Mouse (Mus musculus): ENCODE results near the gene Olfr1270. TPM values are rescaled to one million over a fixed set of nuclear protein-coding genes. Genes with fewer than 3 reads are reported as not detected.

Olfr1270 gene
- not detected in 2 replicates for polyA plus RNA-seq (2015; fragmentation: Nextera tagmentation; extraction: Ambion mirVana)

DNA sequence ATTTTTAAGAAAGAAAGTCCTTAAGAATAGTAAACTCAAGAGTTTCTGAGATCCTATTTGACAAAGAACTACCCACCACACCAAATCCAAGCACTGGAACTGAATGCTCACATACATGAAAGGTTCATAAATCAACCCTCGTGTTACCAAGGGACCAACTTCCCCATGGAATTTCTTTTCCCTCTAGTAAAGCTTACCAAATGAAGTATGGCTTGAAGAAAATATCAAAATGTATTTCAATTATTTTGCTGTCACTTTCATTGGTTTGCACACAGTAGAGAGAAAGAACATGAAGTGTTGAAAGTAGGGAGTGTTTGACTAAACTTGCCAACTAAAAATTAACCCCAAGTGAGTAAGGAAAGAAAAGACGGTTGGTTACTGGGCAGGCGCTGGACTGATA lies at the start of gene Olfr1270:
Gene Olfr1270 (minus strand): TSS at position 101 of the 400 bp plus-strand sequence.

DNA sequence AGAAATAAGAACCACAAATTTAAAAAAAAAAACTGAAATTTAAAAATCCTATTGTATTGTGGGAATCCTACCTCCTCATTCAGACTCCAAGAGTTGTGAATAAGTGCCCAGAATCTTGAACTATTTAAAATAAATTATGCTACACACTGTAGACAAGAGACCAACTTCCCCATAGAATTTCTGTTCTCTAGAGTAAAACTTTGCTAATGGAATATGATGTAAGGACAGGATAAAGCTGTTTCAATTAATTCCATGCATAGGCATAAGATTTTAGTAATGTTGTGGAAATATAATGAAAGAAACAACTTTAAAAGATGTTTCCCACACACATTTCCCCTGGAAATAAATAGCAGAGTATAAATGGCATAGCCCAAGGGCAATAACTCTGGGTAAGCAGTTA lies 10.7 kb downstream of the Olfr1270 start, which contains the start of gene Olfr32:
Gene Olfr32 (minus strand): TSS at position 101 of the 400 bp plus-strand sequence.

DNA sequence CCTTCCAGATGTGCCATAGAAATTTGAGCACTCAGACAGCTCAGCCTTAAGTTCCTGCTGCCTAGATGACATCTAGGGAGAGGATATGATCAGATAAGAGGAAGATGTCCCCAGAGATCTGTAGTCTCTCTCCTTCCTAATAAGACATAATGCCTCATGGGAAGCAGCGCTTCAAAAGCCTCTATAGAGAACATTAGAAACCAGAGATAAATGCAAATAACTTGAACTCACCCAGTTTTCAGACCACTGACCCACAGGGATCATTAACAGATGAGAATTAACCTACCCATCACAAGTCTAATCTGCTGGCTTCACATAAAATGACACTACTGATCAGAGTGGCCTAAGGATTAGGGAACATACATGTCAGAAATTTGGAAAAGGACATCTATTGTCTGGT lies 31.6 kb downstream of the Olfr1270 start, which contains the start of gene Olfr1269:
Gene Olfr1269 (minus strand): TSS at position 101 of the 400 bp plus-strand sequence.

Other genes with a start within 250 kb of the Olfr1270 start
- not detected in 2 replicates for gene Olfr1258, start 225.8 kb downstream of the Olfr1270 start, polyA plus RNA-seq (2015; fragmentation: Nextera tagmentation; extraction: Ambion mirVana)
- not detected in 2 replicates for gene Olfr1259, start 204.4 kb downstream of the Olfr1270 start, polyA plus RNA-seq (2015; fragmentation: Nextera tagmentation; extraction: Ambion mirVana)
- not detected in 2 replicates for gene Olfr1260, start 178.8 kb downstream of the Olfr1270 start, polyA plus RNA-seq (2015; fragmentation: Nextera tagmentation; extraction: Ambion mirVana)
- gene Olfr1261, start 161.9 kb downstream of the Olfr1270 start, polyA plus RNA-seq (2015; fragmentation: Nextera tagmentation; extraction: Ambion mirVana): not detected in 2 replicates
- not detected in 2 replicates for gene Olfr1262, start 152.9 kb downstream of the Olfr1270 start, polyA plus RNA-seq (2015; fragmentation: Nextera tagmentation; extraction: Ambion mirVana)
- not detected in 2 replicates for gene Olfr1263, start 141.0 kb downstream of the Olfr1270 start, polyA plus RNA-seq (2015; fragmentation: Nextera tagmentation; extraction: Ambion mirVana)
- not detected in 2 replicates for gene Olfr1264, start 127.5 kb downstream of the Olfr1270 start, polyA plus RNA-seq (2015; fragmentation: Nextera tagmentation; extraction: Ambion mirVana)
- not detected in 2 replicates for gene Olfr1265, start 117.8 kb downstream of the Olfr1270 start, polyA plus RNA-seq (2015; fragmentation: Nextera tagmentation; extraction: Ambion mirVana)
- not detected in 2 replicates for gene Olfr140, start 89.5 kb downstream of the Olfr1270 start, polyA plus RNA-seq (2015; fragmentation: Nextera tagmentation; extraction: Ambion mirVana)
- not detected in 2 replicates for gene Olfr1269, start 31.7 kb downstream of the Olfr1270 start, polyA plus RNA-seq (2015; fragmentation: Nextera tagmentation; extraction: Ambion mirVana)
- gene Olfr32, start 10.8 kb downstream of the Olfr1270 start, polyA plus RNA-seq (2015; fragmentation: Nextera tagmentation; extraction: Ambion mirVana): not detected in 2 replicates
- not detected in 2 replicates for gene Olfr1506, start 71.4 kb upstream of the Olfr1270 start, polyA plus RNA-seq (2015; fragmentation: Nextera tagmentation; extraction: Ambion mirVana)
- not detected in 2 replicates for gene Olfr142, start 104.5 kb upstream of the Olfr1270 start, polyA plus RNA-seq (2015; fragmentation: Nextera tagmentation; extraction: Ambion mirVana)
- gene Olfr1271, start 117.9 kb upstream of the Olfr1270 start, polyA plus RNA-seq (2015; fragmentation: Nextera tagmentation; extraction: Ambion mirVana): not detected in 2 replicates
- not detected in 2 replicates for gene Olfr1272, start 139.8 kb upstream of the Olfr1270 start, polyA plus RNA-seq (2015; fragmentation: Nextera tagmentation; extraction: Ambion mirVana)
- gene Gm13769, start 169.1 kb upstream of the Olfr1270 start, polyA plus RNA-seq (2015; fragmentation: Nextera tagmentation; extraction: Ambion mirVana): 0.05 TPM in 1 of 2 replicates, not detected in the other
- gene Olfr1274-ps, start 245.6 kb upstream of the Olfr1270 start, polyA plus RNA-seq (2015; fragmentation: Nextera tagmentation; extraction: Ambion mirVana): not detected in 2 replicates